Mouse (Mus musculus) Patski (cell line): ENCODE data around the gene Izumo1r. TPM values are rescaled to one million over a fixed set of nuclear protein-coding genes. Genes with fewer than 3 reads are reported as not detected.

ENCODE experiments used
- ATAC-seq: fragments of 100-300 bp; one replicate; pipeline ENCODE4 v1.8.0; 2021
- CTCF ChIA-PET: fragments of 350-600 bp; sonication (Branson Sonifier 250); formaldehyde crosslinking; loops from one replicate; lab custom pipeline; 2022; ENCODE audit warnings: inconsistent platforms; lab: Charles Lee
- POLR2A ChIA-PET: fragments of 350-600 bp; sonication (Branson Sonifier 250); formaldehyde crosslinking; loops from one replicate; lab custom pipeline; 2022; ENCODE audit warnings: antibody characterized with exemption, inconsistent platforms; lab: Charles Lee
- DNase-seq: peaks from one replicate; pipeline ENCODE4 v3.0.0-alpha.2; 2011; ENCODE audit warnings: low read depth, low spot score
- H3K27me3 ChIP-seq: fragments of 371-371 bp; one replicate; pipeline ENCODE4 v1.5.1; 2021
- CTCF ChIP-seq: fragments of 100-300 bp; IDR thresholded peaks from one replicate; pipeline ENCODE4 v1.5.1; 2021
- in situ Hi-C: fragments of 300-500 bp; cut with MboI; formaldehyde crosslinking; loops from 3 replicates; pipeline ENCODE4 v1.11.1; 2018; ENCODE audit warnings: low pct_unique_long_range_greater_than_20kb, mixed read lengths
- polyA plus RNA-seq: library from polyadenylated mRNA; unstranded; gene quantifications from one replicate; pipeline ENCODE4 v1.2.3, GENCODE M21; 2021

Gene Izumo1r
- polyA plus RNA-seq, 1 experiment from 2014 or later = not detected

GRCm38 (mm10) chr9:14926593-14926992 lies 22.8 kb upstream of the Izumo1r start:
- ChIA-PET POLR2A (no interaction called here), CTCF (interaction anchor here (1.3 kb wide), 1 partner anchor 21 kb away, joined by 3 read pairs; no protein-coding TSS in a partner anchor)
- H3K27me3 ChIP-seq = no peaks in the 10 kb centered on the region
- in situ Hi-C loops = no loop called here
- DNase-seq (no peak), ATAC-seq (no peak)
- TF ChIP-seq CTCF = no peak

- TF ChIP-seq CTCF = no peak
- in situ Hi-C loops = no loop called here
- ATAC-seq (no peak), DNase-seq (no peak)
- no peaks in the 10 kb centered on the region for H3K27me3 ChIP-seq
- ChIA-PET POLR2A (no interaction called here), CTCF (interaction anchor here (1.6 kb wide), 1 partner anchor 16 kb away, joined by 5 read pairs; no protein-coding TSS in a partner anchor)
These were observed 19.9 kb upstream of the Izumo1r start for GRCm38 (mm10) chr9:14923625-14924024.

- DNase-seq = no peak
- POLR2A ChIA-PET = no interaction called here
- in situ Hi-C loops = no loop called here
These were observed 18.3 kb upstream of the Izumo1r start for GRCm38 (mm10) chr9:14921971-14922560.

GRCm38 (mm10) chr9:14921254-14921653 lies 17.5 kb upstream of the Izumo1r start:
- no peak for ATAC-seq
- POLR2A ChIA-PET = no interaction called here

More at GRCm38 (mm10) chr9:14921971-14922560, 18.3 kb upstream of the Izumo1r start:
- no peaks in the 10 kb centered on the region for H3K27me3 ChIP-seq
- TF ChIP-seq CTCF = no peak
- no peak for ATAC-seq
- CTCF ChIA-PET = interaction anchor here (0.9 kb wide), 1 partner anchor 93 kb away, joined by 3 read pairs; no protein-coding TSS in a partner anchor

GRCm38 (mm10) chr9:14920608-14921007 lies 16.9 kb upstream of the Izumo1r start:
- CTCF ChIA-PET = no interaction called here
- ATAC-seq = no peak
- no peak for TF ChIP-seq CTCF
- no peak for DNase-seq
- in situ Hi-C loops = no loop called here
- POLR2A ChIA-PET = no interaction called here
- no peaks in the 10 kb centered on the region for H3K27me3 ChIP-seq

More at GRCm38 (mm10) chr9:14921254-14921653, 17.5 kb upstream of the Izumo1r start:
- TF ChIP-seq CTCF = no peak
- in situ Hi-C loops = no loop called here
- H3K27me3 ChIP-seq = no peaks in the 10 kb centered on the region
- DNase-seq = no peak
- CTCF ChIA-PET = no interaction called here

- POLR2A ChIA-PET = no interaction called here
- no peaks in the 10 kb centered on the region for H3K27me3 ChIP-seq
- CTCF ChIA-PET = interaction anchor here (1.0 kb wide), 1 partner anchor 19 kb away, joined by 3 read pairs; no protein-coding TSS in a partner anchor
- TF ChIP-seq CTCF = no peak
- no peak for DNase-seq
- no peak for ATAC-seq
- in situ Hi-C loops = no loop called here
These were observed 15.3 kb upstream of the Izumo1r start for GRCm38 (mm10) chr9:14918825-14919668.

GRCm38 (mm10) chr9:14917661-14918060 lies 13.9 kb upstream of the Izumo1r start:
- no peak for ATAC-seq

GRCm38 (mm10) chr9:14912037-14912436 lies 8.3 kb upstream of the Izumo1r start:
- no peak for TF ChIP-seq CTCF
- no peak for ATAC-seq
- peaks cover 12% of the 10 kb centered on the region for H3K27me3 ChIP-seq
- ChIA-PET POLR2A (no interaction called here), CTCF (no interaction called here)
- in situ Hi-C loops = no loop called here
- DNase-seq = no peak

More at GRCm38 (mm10) chr9:14917661-14918060, 13.9 kb upstream of the Izumo1r start:
- peaks cover 1% of the 10 kb centered on the region for H3K27me3 ChIP-seq
- CTCF ChIA-PET = no interaction called here
- in situ Hi-C loops = no loop called here
- TF ChIP-seq CTCF = no peak
- no peak for DNase-seq
- POLR2A ChIA-PET = no interaction called here

GRCm38 (mm10) chr9:14909981-14910380 lies 6.2 kb upstream of the Izumo1r start:
- ChIA-PET CTCF (no interaction called here), POLR2A (no interaction called here)
- no peak for DNase-seq
- in situ Hi-C loops = no loop called here
- no peak for ATAC-seq
- TF ChIP-seq CTCF = no peak
- H3K27me3 ChIP-seq = peaks cover 19% of the 10 kb centered on the region

- peaks cover 25% of the 10 kb centered on the region for H3K27me3 ChIP-seq
- ChIA-PET POLR2A (no interaction called here), CTCF (no interaction called here)
- no peak for DNase-seq
- TF ChIP-seq CTCF = no peak
- in situ Hi-C loops = no loop called here
- no peak for ATAC-seq
These were observed 4.2 kb upstream of the Izumo1r start for GRCm38 (mm10) chr9:14907816-14908415.

GRCm38 (mm10) chr9:14905956-14906355 lies 2.2 kb upstream of the Izumo1r start:
- H3K27me3 ChIP-seq = peaks cover 14% of the 10 kb centered on the region
- DNase-seq (no peak), ATAC-seq (no peak)
- CTCF ChIA-PET = interaction anchor here (1.4 kb wide), 1 partner anchor 34 kb away, joined by 3 read pairs; no protein-coding TSS in a partner anchor
- in situ Hi-C loops = no loop called here
- POLR2A ChIA-PET = no interaction called here
- no peak for TF ChIP-seq CTCF
